Mouse (Mus musculus): ENCODE results near the gene Acat2.

DNA sequence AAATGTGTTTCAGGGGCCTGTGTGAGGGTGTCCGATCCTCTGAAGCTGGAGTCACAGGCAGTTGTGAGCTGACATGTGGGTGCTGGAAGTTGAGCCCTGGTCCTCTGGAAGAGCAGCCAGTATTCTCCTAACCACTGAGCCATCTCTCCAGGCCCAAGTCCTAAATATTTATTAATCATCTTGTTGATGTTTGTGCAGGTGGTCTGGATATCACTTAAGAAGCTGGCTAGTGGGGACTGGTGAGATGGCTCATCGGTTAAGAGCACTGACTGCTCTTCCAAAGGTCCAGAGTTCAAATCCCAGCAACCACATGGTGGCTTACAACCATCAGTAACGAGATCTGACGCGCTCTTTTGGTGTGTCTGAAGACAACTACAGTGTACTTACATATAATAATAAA, 10.9 kb downstream of the Acat2 start:
- no peak for TF ChIP-seq CTCF (IDR thresholded peaks at IDR 0.05; ENCODE audit: low read depth)
- no peak for TF ChIP-seq EP300 (IDR thresholded peaks at IDR 0.05; ENCODE audit: low read depth)

Measured in heart, postnatal 0 days (tissue).